Mouse (Mus musculus) MEL-GATA-1-ER (cell line): ENCODE results near the gene Golph3.

ENCODE experiments used
- DNase-seq: peaks from one replicate; pipeline ENCODE4 v3.0.0-alpha.2; 2012; ENCODE audit warnings: low read depth; ENCODE audit errors: extremely low read depth

The Golph3 gene

GRCm38 (mm10) chr15:12321091-12321787 lies at the start of gene Golph3:
TSS of gene Golph3 (plus strand) at chr15:12321450.
- peak; percentile 64 for DNase-seq

DNA sequence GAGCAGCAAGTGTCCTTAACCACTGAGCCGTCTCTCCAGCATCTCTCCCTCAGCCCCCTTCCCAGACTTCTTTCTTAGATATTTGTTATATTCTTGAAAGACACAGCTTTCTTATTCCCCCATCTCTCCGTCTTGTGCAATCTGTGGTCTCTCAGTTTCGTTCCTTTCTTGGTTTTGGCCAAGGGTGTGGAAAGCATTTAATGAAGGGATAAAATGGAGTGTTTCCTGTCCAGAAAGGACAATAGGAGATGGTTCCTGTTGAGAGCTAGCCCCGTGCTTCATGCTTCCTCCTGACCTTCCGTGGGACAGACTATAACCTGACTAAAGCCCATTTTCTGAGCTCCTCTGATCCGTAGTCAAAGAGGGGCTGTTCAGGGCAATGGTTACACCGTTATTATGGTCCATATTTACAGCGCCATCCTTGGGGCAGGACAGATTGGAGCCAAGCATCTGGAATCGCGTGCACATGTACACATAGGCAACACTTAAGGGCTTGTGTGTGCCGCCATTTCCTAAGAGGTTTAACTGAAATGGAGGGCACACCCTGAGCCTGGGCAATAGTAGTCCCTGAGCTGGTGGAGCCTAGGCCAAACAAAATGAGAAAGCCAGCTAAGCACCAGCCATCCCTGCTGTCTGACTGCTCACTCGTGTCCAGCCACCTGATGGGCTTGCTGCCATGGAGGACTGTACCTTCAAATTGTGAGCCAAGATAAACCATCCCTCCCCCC lies 47.8 kb upstream of the Golph3 start:
- DNase-seq, result no peak

GRCm38 (mm10) chr15:12274053-12274769 lies 47.0 kb upstream of the Golph3 start:
- peak; percentile 25 for DNase-seq

DNA sequence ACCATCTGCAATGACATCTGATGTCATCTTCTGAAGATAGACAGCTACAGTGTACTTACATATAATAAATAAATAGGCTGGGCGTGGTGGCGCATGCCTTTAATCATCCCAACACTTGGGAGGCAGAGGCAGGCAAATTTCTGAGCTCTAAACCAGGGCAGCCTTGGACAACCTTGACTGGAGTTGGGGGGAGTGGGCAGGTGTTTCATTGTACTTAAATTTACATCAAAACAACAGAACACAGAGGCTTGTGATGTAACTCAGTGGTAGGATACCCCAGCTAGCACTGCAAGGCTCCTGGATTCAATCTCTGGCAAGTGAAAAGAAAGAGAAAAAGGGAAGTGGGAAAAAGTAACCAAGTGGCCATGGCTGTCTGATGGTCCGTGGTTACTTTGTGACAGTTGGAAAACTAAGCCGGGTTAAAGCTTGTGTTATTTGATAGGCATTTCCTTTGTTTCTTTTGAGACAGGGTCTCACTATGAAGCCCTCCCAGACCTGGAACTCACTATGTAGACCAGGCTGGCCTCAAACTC lies 46.1 kb upstream of the Golph3 start:
- DNase-seq, result peak; percentile 36

GRCm38 (mm10) chr15:12279816-12280215 lies 41.4 kb upstream of the Golph3 start:
- no peak for DNase-seq

DNA sequence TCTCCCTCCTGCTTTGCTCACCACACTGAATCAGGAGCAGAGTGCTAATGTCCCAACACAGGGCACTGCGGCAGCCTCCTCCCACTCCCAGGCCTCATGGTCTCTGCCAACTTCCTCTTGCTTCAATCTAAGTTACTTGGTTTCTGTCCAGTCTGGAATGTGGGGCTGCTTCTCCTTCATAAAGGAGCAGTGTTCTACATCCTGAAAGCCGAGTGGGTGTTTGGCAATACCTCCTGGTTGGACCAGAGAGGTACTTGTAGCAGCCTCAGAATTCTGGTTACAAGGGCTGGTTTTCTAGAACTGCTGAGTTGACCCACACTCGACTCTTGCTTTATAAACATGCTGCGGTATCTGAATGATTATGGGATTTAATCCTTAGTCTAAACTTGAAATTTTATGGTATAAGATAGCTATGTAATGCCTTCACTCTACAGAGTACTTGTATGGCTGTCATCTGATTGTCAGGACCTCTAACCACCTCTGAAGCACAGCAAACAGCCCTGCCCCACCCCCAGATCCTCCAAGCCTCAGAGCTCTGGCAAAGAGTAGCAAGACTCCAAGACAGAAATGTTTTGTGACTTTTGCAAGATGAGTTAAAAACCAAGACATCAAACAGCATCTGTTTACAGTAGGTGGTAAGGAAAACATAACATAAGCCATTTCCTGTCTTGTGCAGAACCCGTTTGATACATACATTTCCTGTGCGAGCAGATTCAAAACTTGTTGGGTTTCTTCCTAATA lies 36.3 kb upstream of the Golph3 start:
- no peak for DNase-seq

- DNase-seq, result no peak
Observed at GRCm38 (mm10) chr15:12285535-12285809, 35.8 kb upstream of the Golph3 start.

DNA sequence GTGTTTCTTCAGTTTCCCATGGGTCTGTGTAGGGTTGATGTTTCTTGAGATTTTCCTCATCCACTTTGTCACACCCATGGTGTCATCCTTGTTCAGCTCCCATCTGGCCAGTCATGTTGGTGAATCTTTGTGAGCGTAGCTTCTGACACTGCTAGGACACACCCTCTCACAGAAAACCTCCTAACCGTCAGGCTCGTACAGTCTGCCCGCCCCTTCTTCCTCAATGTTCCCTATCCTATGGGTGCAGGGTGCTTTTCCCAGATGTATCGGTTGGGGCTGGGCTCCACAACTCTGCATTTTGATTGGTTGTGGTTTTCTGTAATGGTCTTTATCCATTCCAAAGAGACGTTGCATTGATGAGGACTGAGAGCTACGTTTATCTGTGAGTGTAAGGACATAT lies 30.9 kb upstream of the Golph3 start:
- DNase-seq, result no peak

DNA sequence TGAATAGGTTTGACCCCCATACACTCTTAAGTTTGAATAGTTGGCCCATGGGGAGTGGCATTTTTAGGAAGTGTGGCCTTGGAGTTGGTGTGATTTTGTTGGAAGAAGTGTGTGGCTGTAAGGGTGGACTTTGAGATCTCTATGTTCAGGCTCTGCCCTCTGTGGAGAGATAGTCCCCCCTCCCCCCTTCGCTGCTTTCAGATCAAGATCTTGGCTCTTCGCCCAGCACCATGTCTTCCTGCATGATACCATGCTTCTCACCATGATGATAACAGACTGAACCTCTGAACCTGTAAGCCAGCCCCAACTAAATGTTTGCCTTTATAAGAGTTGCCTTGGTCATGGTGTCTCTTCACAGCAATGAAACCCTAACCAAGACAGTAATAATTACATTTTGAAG lies 29.5 kb upstream of the Golph3 start:
- DNase-seq, result no peak

DNA sequence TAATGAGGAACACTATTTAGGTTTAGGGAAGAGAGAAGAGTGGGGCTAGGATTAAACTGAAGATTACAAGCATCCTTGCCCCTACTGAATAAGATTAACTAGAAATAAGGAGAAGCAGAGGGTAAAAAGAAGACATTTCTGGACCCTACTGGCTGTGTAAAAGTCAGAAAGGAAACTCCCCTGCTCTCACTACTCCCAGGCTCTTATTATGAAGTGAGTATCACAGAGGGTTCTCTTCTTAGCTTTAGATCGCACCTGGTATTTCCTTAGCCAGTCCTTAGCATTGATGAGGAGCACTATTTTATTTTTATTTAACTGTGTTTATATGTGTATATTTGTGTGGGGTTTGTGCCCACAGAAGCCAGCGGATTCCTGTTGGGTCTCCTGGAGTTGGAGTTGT lies 25.0 kb upstream of the Golph3 start:
- no peak for DNase-seq

DNA sequence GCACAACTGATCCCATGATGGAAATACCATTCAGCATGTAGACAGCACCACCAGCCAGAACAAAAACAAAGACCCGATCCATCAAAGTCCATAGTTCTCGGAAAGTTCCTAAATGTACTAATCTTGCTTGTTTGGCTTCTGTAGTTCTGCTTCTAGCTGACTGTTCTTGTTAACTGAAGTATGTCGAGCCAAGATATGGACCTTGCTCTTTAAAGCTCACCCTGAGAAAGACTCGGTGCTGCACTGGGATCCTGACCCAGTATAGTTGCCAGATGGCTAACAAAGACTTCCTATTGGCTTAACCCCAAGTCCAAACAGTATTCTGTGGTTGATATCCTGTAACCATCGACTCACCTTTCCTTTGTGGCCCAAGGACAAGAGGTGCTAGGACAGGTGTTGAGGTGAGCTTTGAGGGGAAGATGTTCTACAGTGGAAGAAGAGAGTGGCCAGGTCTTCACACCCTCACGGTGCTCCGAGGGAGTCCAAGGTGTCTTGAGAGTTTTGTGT lies 23.0 kb upstream of the Golph3 start:
- no peak for DNase-seq

DNA sequence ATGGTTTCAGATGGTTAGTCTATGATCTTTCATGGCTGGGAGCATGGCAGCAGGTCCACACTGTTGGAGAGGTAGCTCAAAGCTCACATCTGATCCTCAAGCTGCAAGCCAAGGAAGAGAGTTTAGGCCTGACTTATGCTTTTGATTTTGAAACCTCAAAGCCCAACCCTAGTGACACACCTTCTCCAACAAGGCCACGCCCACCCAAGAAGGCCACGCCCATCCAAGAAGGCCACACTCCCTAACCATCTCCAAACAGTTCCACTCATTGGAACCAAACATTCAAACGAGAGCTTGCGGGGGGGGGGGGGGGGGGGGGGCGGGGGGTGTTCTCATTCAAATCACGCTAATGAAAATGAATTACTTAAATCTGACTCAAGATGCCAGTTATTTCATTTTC lies 19.5 kb upstream of the Golph3 start:
- no peak for DNase-seq

- DNase-seq, result peak; percentile 71
Observed at GRCm38 (mm10) chr15:12306188-12307071, 14.8 kb upstream of the Golph3 start.

GRCm38 (mm10) chr15:12307114-12307513 lies 14.1 kb upstream of the Golph3 start:
- DNase-seq, result no peak

DNA sequence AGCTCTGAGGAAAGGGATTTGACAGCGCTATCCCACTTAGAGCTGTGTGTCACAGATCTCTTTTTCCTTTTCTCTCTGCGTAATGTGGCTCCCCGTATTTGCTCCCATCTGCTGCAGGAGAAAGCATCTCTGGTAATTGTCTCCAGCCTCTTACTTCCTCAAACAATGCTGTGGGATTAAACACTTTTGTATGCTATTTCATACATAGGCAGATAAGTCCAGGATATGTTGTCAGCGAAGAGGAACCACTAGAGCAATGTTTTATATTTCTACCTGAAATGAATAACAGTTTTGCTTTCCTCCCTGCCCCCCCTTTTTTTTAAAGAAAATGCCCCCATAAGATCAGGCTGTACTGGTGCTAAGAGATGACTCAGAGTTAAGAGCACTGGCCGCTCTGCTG lies 12.7 kb upstream of the Golph3 start:
- DNase-seq, result peak; percentile 81

DNA sequence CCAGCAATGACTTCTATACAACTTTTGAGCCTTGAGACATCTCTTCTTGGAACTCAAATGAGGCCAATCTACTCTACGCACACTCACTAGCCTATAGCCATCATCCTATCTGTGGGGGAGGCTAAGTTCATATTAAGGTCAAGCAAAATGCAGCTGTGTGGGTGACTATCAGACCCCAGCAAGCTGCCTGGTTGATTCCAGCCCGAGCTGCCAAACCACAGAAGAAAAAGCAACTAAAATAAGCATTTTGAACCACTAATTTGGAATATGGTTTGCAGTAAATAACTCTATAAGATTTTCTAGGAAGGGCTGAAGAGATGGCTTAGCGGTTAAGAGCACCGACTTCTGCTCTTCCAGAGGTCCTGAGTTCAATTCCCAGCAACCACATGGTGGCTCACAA lies 10.6 kb upstream of the Golph3 start:
- peak; percentile 92 for DNase-seq

DNA sequence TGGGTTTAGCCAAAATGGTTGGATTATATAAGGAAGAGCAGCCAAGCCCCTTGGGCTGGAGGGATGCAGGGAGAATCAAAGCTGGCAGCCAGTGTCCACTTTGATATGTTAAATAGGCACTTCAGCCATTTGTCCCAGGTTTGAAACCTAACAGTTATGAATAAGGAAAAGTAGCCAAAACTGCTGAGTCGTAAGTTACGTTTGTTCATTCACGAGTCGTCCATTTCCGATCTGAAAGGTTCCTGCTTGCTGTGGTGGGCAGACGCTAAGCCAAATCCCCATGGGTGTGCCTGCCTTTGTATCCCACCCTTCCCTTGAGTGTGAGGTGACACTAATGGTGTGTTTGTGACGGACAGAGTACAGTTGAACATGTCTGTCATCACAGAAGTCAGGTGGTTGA lies 9.8 kb upstream of the Golph3 start:
- no peak for DNase-seq

- DNase-seq, result no peak
Observed at GRCm38 (mm10) chr15:12313255-12313654, 8.0 kb upstream of the Golph3 start.

DNA sequence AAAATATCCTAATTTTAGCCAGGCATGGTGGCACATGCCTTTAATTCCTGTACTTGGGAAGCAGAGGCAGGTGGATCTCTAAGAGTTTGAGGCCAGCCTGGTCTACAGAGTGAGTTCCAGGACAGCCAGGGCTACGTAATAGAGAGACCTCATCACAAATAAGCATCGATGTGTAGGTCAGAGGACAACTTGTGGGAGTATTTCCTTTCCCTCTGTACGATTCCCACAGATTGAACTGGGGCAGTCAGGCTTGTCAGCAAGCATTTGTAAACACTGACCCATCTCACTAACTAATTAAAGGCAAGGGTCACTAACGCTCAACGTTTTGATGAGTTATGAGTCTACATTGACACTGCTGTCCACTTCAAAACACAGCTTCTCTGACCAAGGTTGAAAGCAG lies 6.7 kb upstream of the Golph3 start:
- DNase-seq, result no peak

GRCm38 (mm10) chr15:12315996-12316395 lies 5.3 kb upstream of the Golph3 start:
- DNase-seq, result no peak
